In genomic region chr11:22813921-22814704, GRCm38 (mm10) we compare ENCODE assay signal across 13 mouse cellular contexts. TPM values are rescaled to one million over a fixed set of nuclear protein-coding genes. Genes with fewer than 3 reads are reported as not detected.
DNase-seq lines count a peak whose midpoint lies in the region; ATAC-seq and TF ChIP-seq lines count a peak whose summit lies in the region.
"Had no signal": no experiment of that assay in that cellular context is flagged by ENCODE, and none has a peak within 500 bp of the region (broad histone marks: within the 10 kb centered on the region; RNA-seq: fewer than 3 reads in every experiment).

No protein-coding gene starts in this region.

- no peaks in the 10 kb centered on the region for H3K27me3 ChIP-seq in liver, embryonic 12.5 days (replicated peaks)
- H3K27me3 ChIP-seq in small intestine, adult 2 months (ENCODE audit: control insufficient read depth, insufficient read depth, low read length), result no peaks in the 10 kb centered on the region
- no peaks in the 10 kb centered on the region for H3K27me3 ChIP-seq in hindbrain, embryonic 12.5 days
- H3K27me3 ChIP-seq: forebrain, embryonic 13.5 days; Patski had no signal

- H3K9me3 ChIP-seq in liver, embryonic 12.5 days (replicated peaks), result no peaks in the 10 kb centered on the region
- H3K9me3 ChIP-seq in hindbrain, embryonic 12.5 days (replicated peaks), result no peaks in the 10 kb centered on the region
- H3K9me3 ChIP-seq: forebrain, embryonic 13.5 days; midbrain, embryonic 10.5 days had no signal

- DNase-seq in lung, postnatal 25 days (ENCODE audit: low spot score), result peak; percentile 48
- DNase-seq in lung, postnatal 14 days, result no peak
- peak; percentile 18 for DNase-seq in NIH3T3 (ENCODE audit: low read depth)
- no peak for DNase-seq in adrenal gland, postnatal 4 days (ENCODE audit: low spot score in 2 of 2)
- no peak for DNase-seq in kidney, adult 8-10 months

- H3K27ac ChIP-seq in liver, embryonic 12.5 days, result peak overlapping the region; percentile 68
- H3K27ac ChIP-seq in small intestine, adult 2 months (ENCODE audit: insufficient read depth, low read depth, low read length), result peak overlapping the region; percentile 66
- no peak overlapping the region for H3K27ac ChIP-seq in hindbrain, embryonic 12.5 days
- H3K27ac ChIP-seq: forebrain, embryonic 13.5 days; heart, adult 2 months; kidney, postnatal 0 days; midbrain, embryonic 10.5 days had no signal

- 53% methylated on average over 5 of the region's 5 CpGs for WGBS in liver, embryonic 12.5 days (ENCODE audit: insufficient replicate concordance)
- WGBS in small intestine, adult 2 months, result 78% methylated on average over 5 of the region's 5 CpGs
- WGBS in hindbrain, embryonic 12.5 days, result 84% methylated on average over 5 of the region's 5 CpGs

- TF ChIP-seq CTCF in small intestine, adult 2 months (IDR thresholded peaks at IDR 0.05; ENCODE audit: extremely low read depth, insufficient read length, insufficient replicate concordance, low read depth, low read length), result no peak

- TF ChIP-seq POLR2A in small intestine, adult 2 months (IDR thresholded peaks at IDR 0.05; ENCODE audit: low read depth, low read length), result no peak

- no peaks in the 10 kb centered on the region for H3K36me3 ChIP-seq in liver, embryonic 12.5 days
- H3K36me3 ChIP-seq in small intestine, adult 2 months (ENCODE audit: control insufficient read depth, insufficient read depth, low read length), result no peaks in the 10 kb centered on the region
- H3K36me3 ChIP-seq in hindbrain, embryonic 12.5 days, result no peaks in the 10 kb centered on the region
- H3K36me3 ChIP-seq: midbrain, embryonic 10.5 days had no signal

- no peak overlapping the region for H3K4me3 ChIP-seq in liver, embryonic 12.5 days
- H3K4me3 ChIP-seq in small intestine, adult 2 months (ENCODE audit: low read depth, low read length), result no peak overlapping the region
- no peak overlapping the region for H3K4me3 ChIP-seq in hindbrain, embryonic 12.5 days
- H3K4me3 ChIP-seq: forebrain, embryonic 13.5 days; heart, adult 2 months; midbrain, embryonic 10.5 days had no signal

- no peak for ATAC-seq in liver, embryonic 12.5 days
- ATAC-seq in hindbrain, embryonic 12.5 days (ENCODE audit: low FRiP score), result no peak
- ATAC-seq: forebrain, embryonic 13.5 days; Patski had no signal

- H3K4me2 ChIP-seq in liver, embryonic 12.5 days, result no peak overlapping the region
- H3K4me2 ChIP-seq in hindbrain, embryonic 12.5 days (replicated peaks), result no peak overlapping the region
- H3K4me2 ChIP-seq: forebrain, embryonic 13.5 days had no signal

- H3K9ac ChIP-seq in liver, embryonic 12.5 days, result no peak overlapping the region
- no peak overlapping the region for H3K9ac ChIP-seq in hindbrain, embryonic 12.5 days
- H3K9ac ChIP-seq: forebrain, embryonic 13.5 days had no signal

- peaks cover 56% of the 10 kb centered on the region for H3K4me1 ChIP-seq in liver, embryonic 12.5 days
- peaks cover 2% of the 10 kb centered on the region; the same call in 1 of the 2 replicates for H3K4me1 ChIP-seq in small intestine, adult 2 months (ENCODE audit: control insufficient read depth, insufficient read depth, insufficient read length, low read length)
- H3K4me1 ChIP-seq in hindbrain, embryonic 12.5 days, result no peaks in the 10 kb centered on the region
- H3K4me1 ChIP-seq: forebrain, embryonic 13.5 days; midbrain, embryonic 10.5 days had no signal

RNA-seq across cellular contexts. Expression of gene B3gnt2, which starts 46.6 kb away (rescaled TPM):
- 4.8 and 5.5 TPM in 2 replicates for polyA plus RNA-seq in liver, embryonic 12.5 days (2016; fragmentation: Nextera tagmentation; extraction: Ambion mirVana)
- 7.2 and 9.7 TPM in 2 replicates for polyA plus RNA-seq in small intestine, adult 2 months (2012; rRNA removed)
- total RNA-seq in adrenal gland, postnatal 4 days (2021), result 10 to 100 TPM; 52.7 to 60.0 TPM
- polyA plus RNA-seq in hindbrain, embryonic 12.5 days (2016; fragmentation: Nextera tagmentation; extraction: Ambion mirVana), result 3.4 and 4.7 TPM in 2 replicates

Comparison
In these comparisons a context has a peak if more than half of its experiments do, and no peak if none do; other contexts are left out.
1. DNase-seq: peak in lung, postnatal 25 days (single experiment) and NIH3T3 (single experiment); none in lung, postnatal 14 days (single experiment), adrenal gland, postnatal 4 days (0 of 2) and kidney, adult 8-10 months (0 of 2).